Mouse (Mus musculus) ES-E14 (cell line): ENCODE data around the gene Olfr846. TPM values are rescaled to one million over a fixed set of nuclear protein-coding genes. Genes with fewer than 3 reads are reported as not detected.

Experiments
- DNase-seq: peaks from one replicate; pipeline ENCODE4 v3.0.0-alpha.2; 2013; ENCODE audit warnings: low read depth, low spot score
- H3K27ac ChIP-seq: 2 replicates; pipeline ENCODE4 v1.5.1; 2012; ENCODE audit warnings: low read depth, mild to moderate bottlenecking, low read length, moderate library complexity, mixed read lengths; ENCODE audit not compliant: poor library complexity, insufficient read depth, severe bottlenecking
- H3K36me3 ChIP-seq: 2 replicates; pipeline ENCODE4 v1.6.1; 2012; ENCODE audit warnings: mild to moderate bottlenecking, low read length, moderate library complexity, mixed read lengths; ENCODE audit not compliant: control insufficient read depth, poor library complexity, insufficient read depth, severe bottlenecking
- H3K4me1 ChIP-seq, 2 experiments: fragments of 150-350 bp in 1 of 2; sonication (generic) in 1 of 2; 2 replicates each; pipeline ENCODE4 v1.6.1; 2012; ENCODE audit warnings: low read length in 2 of 2, mild to moderate bottlenecking in 1 of 2, mixed read lengths in 1 of 2; ENCODE audit not compliant: control insufficient read depth in 2 of 2, insufficient read depth in 2 of 2, poor library complexity in 1 of 2
- H3K4me3 ChIP-seq, 2 experiments: fragments of 150-350 bp in 1 of 2; sonication (generic) in 1 of 2; 2 replicates each; pipeline ENCODE4 v1.5.1; 2012; ENCODE audit warnings: low read length in 2 of 2, low read depth in 1 of 2, mild to moderate bottlenecking in 1 of 2, mixed read lengths in 1 of 2; ENCODE audit not compliant: insufficient read depth in 1 of 2, poor library complexity in 1 of 2, severe bottlenecking in 1 of 2
- H3K9ac ChIP-seq: 2 replicates; pipeline ENCODE4 v1.6.1; 2012; ENCODE audit warnings: low read depth, mild to moderate bottlenecking, low read length, mixed read lengths; ENCODE audit not compliant: poor library complexity, insufficient read depth, severe bottlenecking
- H3K9me3 ChIP-seq: fragments of 150-350 bp; sonication (generic); 2 replicates; pipeline ENCODE4 v1.6.1; 2012; ENCODE audit warnings: low read depth, mild to moderate bottlenecking, low read length; ENCODE audit not compliant: control insufficient read depth, insufficient read depth
- CHD2 ChIP-seq: IDR thresholded peaks from 2 replicates; pipeline ENCODE4 v1.6.1; 2014; ENCODE audit warnings: mild to moderate bottlenecking, low read depth, low read length, inconsistent platforms
- HCFC1 ChIP-seq: IDR thresholded peaks from 2 replicates; pipeline ENCODE4 v1.6.1; 2012; ENCODE audit warnings: low read length, inconsistent platforms, borderline replicate concordance; ENCODE audit not compliant: insufficient read depth
- MAFK ChIP-seq: IDR thresholded peaks from 2 replicates; pipeline ENCODE4 v1.6.1; 2014; ENCODE audit warnings: mild to moderate bottlenecking, low read depth, low read length, inconsistent platforms; ENCODE audit not compliant: insufficient read depth
- ZC3H11A ChIP-seq: IDR thresholded peaks from 2 replicates; pipeline ENCODE4 v1.6.1; 2012; ENCODE audit warnings: low read depth, mild to moderate bottlenecking, inconsistent platforms, low read length, borderline replicate concordance
- ZNF384 ChIP-seq: IDR thresholded peaks from 2 replicates; pipeline ENCODE4 v1.6.1; 2012; ENCODE audit warnings: low read depth, low read length, inconsistent platforms
- in situ Hi-C, 2 experiments: fragments of 600-800 bp; cut with MboI; formaldehyde crosslinking; loops; one replicate each; pipeline ENCODE4 v1.15.1; 2025; ENCODE audit warnings: low sequenced_read_pairs in 2 of 2, inconsistent platforms in 1 of 2; ENCODE audit not compliant: unreplicated experiment in 2 of 2
- total RNA-seq: library from RNA; depleted of rRNA; stranded (reverse); fragments of 300-350 nt; gene quantifications from 2 replicates; pipeline ENCODE4 v1.2.3, GENCODE M21; 2012; rRNA removed

Gene Olfr846
- not detected in 2 replicates for total RNA-seq

GRCm38 (mm10) chr9:19363905-19364304 lies at the start of gene Olfr846:
Gene Olfr846 (minus strand): TSS chr9:19364005.
- H3K9me3 ChIP-seq, result no peaks in the 10 kb centered on the region
- in situ Hi-C loops, result no loop called here

GRCm38 (mm10) chr9:19378569-19378968 lies 14.8 kb upstream of the Olfr846 start, which contains the start of gene Olfr847:
Gene Olfr847 (minus strand): TSS chr9:19378669.
- Histone ChIP-seq H3K9ac (no peak within 1 kb of the TSS), H3K27ac (no peak within 1 kb of the TSS), H3K36me3 (no peaks in the 10 kb centered on the region), H3K4me3 (no peak within 1 kb of the TSS), H3K9me3 (no peaks in the 10 kb centered on the region), H3K4me1 (no peaks in the 10 kb centered on the region)
- no peak for DNase-seq
- in situ Hi-C loops, result no loop called here
- TF ChIP-seq CHD2 (no peak), HCFC1 (no peak), ZNF384 (no peak), ZC3H11A (no peak), MAFK (no peak)

More at GRCm38 (mm10) chr9:19363905-19364304, at the start of gene Olfr846:
- no peaks in the 10 kb centered on the region for H3K4me1 ChIP-seq
- TF ChIP-seq ZNF384, result no peak
- no peak for TF ChIP-seq ZC3H11A
- no peak for TF ChIP-seq CHD2
- no peak for TF ChIP-seq HCFC1
- TF ChIP-seq MAFK, result no peak
- no peaks in the 10 kb centered on the region for H3K36me3 ChIP-seq
- no peak within 1 kb of the TSS for H3K27ac ChIP-seq
- no peak within 1 kb of the TSS for H3K4me3 ChIP-seq
- no peak for DNase-seq
- H3K9ac ChIP-seq, result no peak within 1 kb of the TSS

- Histone ChIP-seq H3K4me1 (no peaks in the 10 kb centered on the region), H3K9ac (no peak within 1 kb of the TSS), H3K9me3 (no peaks in the 10 kb centered on the region), H3K4me3 (no peak within 1 kb of the TSS), H3K27ac (no peak within 1 kb of the TSS), H3K36me3 (no peaks in the 10 kb centered on the region)
- no peak for TF ChIP-seq ZNF384
- TF ChIP-seq HCFC1, result no peak
- TF ChIP-seq ZC3H11A, result no peak
- TF ChIP-seq MAFK, result no peak
- no peak for TF ChIP-seq CHD2
- DNase-seq, result no peak
- in situ Hi-C loops, result no loop called here
Observed at GRCm38 (mm10) chr9:19336157-19336556, 27.6 kb downstream of the Olfr846 start, which contains the start of gene Olfr845. Gene Olfr845 (plus strand): TSS chr9:19336457.

GRCm38 (mm10) chr9:19316047-19316446 lies 47.8 kb downstream of the Olfr846 start, which contains the start of gene Olfr844:
Gene Olfr844 (plus strand): TSS chr9:19316347.
- no peak for DNase-seq
- H3K9ac ChIP-seq, result no peak within 1 kb of the TSS
- no peak for TF ChIP-seq ZC3H11A
- TF ChIP-seq HCFC1, result no peak
- no peak for TF ChIP-seq CHD2
- no peak within 1 kb of the TSS for H3K27ac ChIP-seq
- H3K4me1 ChIP-seq, result no peaks in the 10 kb centered on the region
- in situ Hi-C loops, result no loop called here
- H3K9me3 ChIP-seq, result no peaks in the 10 kb centered on the region
- no peaks in the 10 kb centered on the region for H3K36me3 ChIP-seq
- H3K4me3 ChIP-seq, result no peak within 1 kb of the TSS

Other genes with a start within 250 kb of the Olfr846 start
- gene Olfr836, start 243.6 kb downstream of the Olfr846 start, total RNA-seq, result 1.5 and 1.7 TPM in 2 replicates
- 0.69 and 0.80 TPM in 2 replicates for gene Olfr837, start 227.7 kb downstream of the Olfr846 start, total RNA-seq
- gene Olfr839-ps1, start 186.7 kb downstream of the Olfr846 start, total RNA-seq, result 0.09 and 0.11 TPM in 2 replicates
- gene Olfr843, start 112.0 kb downstream of the Olfr846 start, total RNA-seq, result not detected in 2 replicates
- gene Olfr844, start 47.7 kb downstream of the Olfr846 start, total RNA-seq, result not detected in 2 replicates
- not detected in 2 replicates for gene Olfr845, start 27.5 kb downstream of the Olfr846 start, total RNA-seq
- gene Olfr847, start 14.7 kb upstream of the Olfr846 start, total RNA-seq, result not detected in 2 replicates
- not detected in 2 replicates for gene Olfr849, start 76.3 kb upstream of the Olfr846 start, total RNA-seq
- gene Olfr850, start 114.2 kb upstream of the Olfr846 start, total RNA-seq, result not detected in 2 replicates
- gene Olfr851, start 129.3 kb upstream of the Olfr846 start, total RNA-seq, result not detected in 2 replicates
- gene Olfr853, start 177.1 kb upstream of the Olfr846 start, total RNA-seq, result not detected in 2 replicates
- gene Olfr854, start 203.4 kb upstream of the Olfr846 start, total RNA-seq, result not detected in 2 replicates
- not detected in 2 replicates for gene Olfr855, start 218.6 kb upstream of the Olfr846 start, total RNA-seq